Comparison of ENCODE assay signal across 9 mouse cellular contexts in the genomic region with DNA sequence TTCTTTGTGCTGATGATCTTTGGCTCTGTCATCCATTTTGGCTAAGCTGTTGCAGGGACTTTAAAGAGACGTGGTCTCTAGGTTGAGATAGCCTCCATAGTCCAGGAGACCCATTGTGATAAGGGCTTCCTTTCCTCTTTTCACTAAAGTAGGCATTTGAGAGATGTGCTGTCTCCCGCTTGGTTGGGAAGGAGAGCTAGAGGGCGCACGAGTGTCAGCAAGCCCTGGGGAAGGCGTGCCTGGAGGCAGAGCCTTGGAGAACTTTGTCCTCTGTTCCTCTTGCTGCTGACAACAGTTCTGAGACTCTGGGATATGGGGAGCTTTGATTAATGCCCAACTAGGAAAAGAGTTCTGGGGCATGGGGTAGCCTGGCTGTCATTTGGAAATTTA. TPM values are rescaled to one million over a fixed set of nuclear protein-coding genes. Genes with fewer than 3 reads are reported as not detected.
DNase-seq lines count a peak whose midpoint lies in the region; ATAC-seq lines count a peak whose summit lies in the region.
"Had no signal": no experiment of that assay in that cellular context is flagged by ENCODE, and none has a peak within 500 bp of the region (broad histone marks: within the 10 kb centered on the region; RNA-seq: fewer than 3 reads in every experiment).

No protein-coding gene starts in this region.

- H3K9ac ChIP-seq in forebrain, embryonic 13.5 days = no peak overlapping the region
- H3K9ac ChIP-seq in forebrain, embryonic 16.5 days (replicated peaks; ENCODE audit: low read depth, low read length) = no peak overlapping the region
- H3K9ac ChIP-seq in intestine, embryonic 16.5 days (ENCODE audit: low read depth, low read length) = no peak overlapping the region

- H3K4me1 ChIP-seq in forebrain, embryonic 13.5 days = peaks cover 18% of the 10 kb centered on the region
- H3K4me1 ChIP-seq in forebrain, embryonic 16.5 days (replicated peaks; ENCODE audit: control insufficient read depth, insufficient read depth, low read length) = peaks cover 10% of the 10 kb centered on the region
- H3K4me1 ChIP-seq in intestine, embryonic 16.5 days (ENCODE audit: control insufficient read depth, insufficient read depth, low read length) = peaks cover 15% of the 10 kb centered on the region
- peaks cover 16% of the 10 kb centered on the region for H3K4me1 ChIP-seq in limb, embryonic 10.5 days

- H3K27me3 ChIP-seq in forebrain, embryonic 13.5 days = no peaks in the 10 kb centered on the region
- H3K27me3 ChIP-seq in forebrain, embryonic 16.5 days (replicated peaks; ENCODE audit: control insufficient read depth, insufficient read depth, low read length) = no peaks in the 10 kb centered on the region
- H3K27me3 ChIP-seq in intestine, embryonic 16.5 days (replicated peaks; ENCODE audit: control insufficient read depth, insufficient read depth, low read length) = no peaks in the 10 kb centered on the region
- H3K27me3 ChIP-seq in limb, embryonic 10.5 days (ENCODE audit: low read depth, poor library complexity, severe bottlenecking) = no peaks in the 10 kb centered on the region
- H3K27me3 ChIP-seq: megakaryocyte, embryonic 14.5 days had no signal

- no peak overlapping the region for H3K4me2 ChIP-seq in forebrain, embryonic 13.5 days
- no peak overlapping the region for H3K4me2 ChIP-seq in forebrain, embryonic 16.5 days (ENCODE audit: low read length)
- H3K4me2 ChIP-seq in intestine, embryonic 16.5 days (ENCODE audit: low read depth, low read length) = no peak overlapping the region

- no peaks in the 10 kb centered on the region for H3K9me3 ChIP-seq in forebrain, embryonic 13.5 days (replicated peaks)
- no peaks in the 10 kb centered on the region for H3K9me3 ChIP-seq in forebrain, embryonic 16.5 days (ENCODE audit: control insufficient read depth, low read length)
- no peaks in the 10 kb centered on the region for H3K9me3 ChIP-seq in intestine, embryonic 16.5 days (ENCODE audit: control insufficient read depth, low read length)
- H3K9me3 ChIP-seq in limb, embryonic 10.5 days (replicated peaks) = no peaks in the 10 kb centered on the region
- H3K9me3 ChIP-seq: megakaryocyte, embryonic 14.5 days had no signal

- peak; percentile 14; the same call in 1 of the 2 replicates for ATAC-seq in forebrain, embryonic 13.5 days
- ATAC-seq in forebrain, embryonic 16.5 days = no peak
- peak; percentile 67 for ATAC-seq in intestine, embryonic 16.5 days

- WGBS in forebrain, embryonic 13.5 days = 81% methylated on average over 5 of the region's 5 CpGs
- WGBS in forebrain, embryonic 16.5 days = 80% methylated on average over 5 of the region's 5 CpGs
- 62% methylated on average over 5 of the region's 5 CpGs for WGBS in intestine, embryonic 16.5 days
- 84% methylated on average over 5 of the region's 5 CpGs for WGBS in limb, embryonic 10.5 days

- H3K36me3 ChIP-seq in forebrain, embryonic 13.5 days (ENCODE audit: poor library complexity, severe bottlenecking) = peaks cover 79% of the 10 kb centered on the region
- H3K36me3 ChIP-seq in forebrain, embryonic 16.5 days (ENCODE audit: control insufficient read depth, insufficient read depth) = peaks cover 29% of the 10 kb centered on the region
- H3K36me3 ChIP-seq in intestine, embryonic 16.5 days (ENCODE audit: control insufficient read depth, insufficient read depth, low read length) = no peaks in the 10 kb centered on the region; the same call in 1 of the 2 replicates
- peaks cover 95% of the 10 kb centered on the region for H3K36me3 ChIP-seq in limb, embryonic 10.5 days

- no peak overlapping the region for H3K27ac ChIP-seq in forebrain, embryonic 13.5 days
- H3K27ac ChIP-seq in forebrain, embryonic 16.5 days (ENCODE audit: low read length) = no peak overlapping the region
- no peak overlapping the region for H3K27ac ChIP-seq in intestine, embryonic 16.5 days (ENCODE audit: low read length)
- no peak overlapping the region; the same call in 1 of the 2 replicates for H3K27ac ChIP-seq in limb, embryonic 10.5 days

- no peak overlapping the region for H3K4me3 ChIP-seq in forebrain, embryonic 13.5 days
- H3K4me3 ChIP-seq in forebrain, embryonic 16.5 days (replicated peaks; ENCODE audit: low read length) = no peak overlapping the region
- no peak overlapping the region for H3K4me3 ChIP-seq in intestine, embryonic 16.5 days (ENCODE audit: low read length)
- H3K4me3 ChIP-seq in limb, embryonic 10.5 days = no peak overlapping the region
- H3K4me3 ChIP-seq: megakaryocyte, embryonic 14.5 days had no signal

- DNase-seq in ovary, adult 18-20 months (ENCODE audit: low spot score) = peak; percentile 44
- no peak for DNase-seq in ovary, postnatal 14 days (ENCODE audit: low spot score)
- peak; percentile 66 to 70 for DNase-seq in lung, postnatal 4 days
- DNase-seq in cerebellum, postnatal 4 days (ENCODE audit: low spot score in 2 of 2) = no peak
- no peak for DNase-seq in limb, embryonic 10.5 days (ENCODE audit: low spot score)

RNA-seq across cellular contexts. Expression of a gene that starts 20.3 kb away (rescaled TPM):
- polyA plus RNA-seq in forebrain, embryonic 13.5 days (2015; fragmentation: Nextera tagmentation; extraction: Ambion mirVana) = 126 and 141 TPM in 2 replicates
- 146 and 163 TPM in 2 replicates for polyA plus RNA-seq in forebrain, embryonic 16.5 days (2015; fragmentation: Nextera tagmentation; extraction: Ambion mirVana)
- 120 and 132 TPM in 2 replicates for polyA plus RNA-seq in intestine, embryonic 16.5 days (2015; fragmentation: Nextera tagmentation; extraction: Ambion mirVana)
- polyA plus RNA-seq in limb, embryonic 10.5 days (2016; fragmentation: Nextera tagmentation; extraction: Ambion mirVana) = 172 and 177 TPM in 2 replicates

RNA-seq across cellular contexts. Expression of a gene that starts 20.5 kb away (rescaled TPM):
- 16.3 and 21.0 TPM in 2 replicates for polyA plus RNA-seq in forebrain, embryonic 13.5 days (2015; fragmentation: Nextera tagmentation; extraction: Ambion mirVana)
- 21.3 and 21.4 TPM in 2 replicates for polyA plus RNA-seq in forebrain, embryonic 16.5 days (2015; fragmentation: Nextera tagmentation; extraction: Ambion mirVana)
- 25.9 and 29.4 TPM in 2 replicates for polyA plus RNA-seq in intestine, embryonic 16.5 days (2015; fragmentation: Nextera tagmentation; extraction: Ambion mirVana)
- 21.9 and 22.9 TPM in 2 replicates for polyA plus RNA-seq in limb, embryonic 10.5 days (2016; fragmentation: Nextera tagmentation; extraction: Ambion mirVana)

RNA-seq across cellular contexts. Expression of a gene that starts 37.9 kb away (rescaled TPM):
- 1.7 and 2.6 TPM in 2 replicates for polyA plus RNA-seq in forebrain, embryonic 13.5 days (2015; fragmentation: Nextera tagmentation; extraction: Ambion mirVana)
- 1.5 and 1.8 TPM in 2 replicates for polyA plus RNA-seq in forebrain, embryonic 16.5 days (2015; fragmentation: Nextera tagmentation; extraction: Ambion mirVana)
- 0.61 and 0.75 TPM in 2 replicates for polyA plus RNA-seq in intestine, embryonic 16.5 days (2015; fragmentation: Nextera tagmentation; extraction: Ambion mirVana)
- polyA plus RNA-seq in limb, embryonic 10.5 days (2016; fragmentation: Nextera tagmentation; extraction: Ambion mirVana) = 2.2 and 2.9 TPM in 2 replicates

RNA-seq across cellular contexts. Expression of a gene that starts 44.1 kb away (rescaled TPM):
- polyA plus RNA-seq in forebrain, embryonic 13.5 days (2015; fragmentation: Nextera tagmentation; extraction: Ambion mirVana) = 53.0 and 56.7 TPM in 2 replicates
- polyA plus RNA-seq in forebrain, embryonic 16.5 days (2015; fragmentation: Nextera tagmentation; extraction: Ambion mirVana) = 59.3 and 66.5 TPM in 2 replicates
- polyA plus RNA-seq in intestine, embryonic 16.5 days (2015; fragmentation: Nextera tagmentation; extraction: Ambion mirVana) = 59.4 and 63.3 TPM in 2 replicates
- 37.6 and 45.4 TPM in 2 replicates for polyA plus RNA-seq in limb, embryonic 10.5 days (2016; fragmentation: Nextera tagmentation; extraction: Ambion mirVana)

Comparison
In these comparisons a context has a peak if more than half of its experiments do, and no peak if none do; other contexts are left out.
1. DNase-seq: peak in ovary, adult 18-20 months (single experiment) and lung, postnatal 4 days (2 of 2); none in ovary, postnatal 14 days (single experiment), cerebellum, postnatal 4 days (0 of 2) and limb, embryonic 10.5 days (single experiment).